Mouse (Mus musculus) kidney, adult 18-20 months (tissue): ENCODE data around the gene D8Ertd738e.

Experiments
- DNase-seq: peaks from one replicate; pipeline ENCODE4 v3.0.0; 2021

Gene D8Ertd738e

DNA sequence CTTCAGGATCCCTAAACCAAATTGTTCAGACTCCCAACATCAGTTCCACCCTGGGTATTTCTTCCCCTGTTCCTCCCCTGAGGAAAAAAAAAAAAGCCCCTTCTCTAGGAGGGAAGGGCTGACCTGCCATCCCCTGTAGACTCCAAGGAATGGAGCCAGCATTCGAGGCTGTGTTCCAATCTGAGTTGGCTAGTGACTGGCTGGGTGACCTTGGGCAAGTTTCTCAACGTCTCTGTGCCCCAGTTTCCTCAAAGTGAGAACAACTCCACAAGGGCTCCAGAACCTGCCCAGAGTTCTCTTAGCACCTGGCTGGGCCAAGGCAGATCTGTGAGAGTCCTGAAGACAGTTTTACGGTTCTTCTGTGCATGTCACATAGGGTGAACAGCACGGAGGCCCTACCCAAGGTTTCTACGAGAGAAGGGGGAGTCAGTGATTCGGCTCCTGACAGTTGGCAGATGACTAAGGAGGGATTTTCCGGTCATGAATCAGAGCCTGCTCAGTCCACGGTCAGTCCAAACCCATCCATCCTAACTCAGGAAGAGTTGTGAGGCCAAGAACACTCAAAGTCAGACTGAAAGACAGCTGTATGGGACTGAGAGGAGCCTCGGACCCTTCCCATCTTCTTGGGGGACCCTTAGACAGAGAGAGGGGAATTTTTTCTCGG lies 13.6 kb downstream of the D8Ertd738e start:
- DNase-seq = no peak

DNA sequence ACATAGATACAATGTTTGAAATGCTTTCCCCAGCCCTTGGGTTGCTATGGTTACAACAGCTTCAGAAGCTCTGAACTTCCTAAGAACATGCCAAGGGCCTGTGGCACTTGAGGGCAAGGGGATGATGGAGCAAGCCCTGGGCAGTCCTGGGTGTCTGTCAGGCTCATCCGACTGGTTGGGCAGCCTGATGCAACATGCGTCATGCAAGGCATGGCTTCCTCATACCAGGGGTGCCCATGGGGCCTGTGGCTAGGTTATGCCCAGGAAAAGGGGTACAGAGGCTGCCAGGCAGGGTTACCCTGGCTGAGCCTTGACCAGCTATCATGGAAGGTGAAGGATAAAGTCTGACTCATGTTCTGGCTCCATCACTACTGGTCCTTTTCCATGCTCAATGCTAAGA lies 16.5 kb downstream of the D8Ertd738e start:
- no peak for DNase-seq

DNA sequence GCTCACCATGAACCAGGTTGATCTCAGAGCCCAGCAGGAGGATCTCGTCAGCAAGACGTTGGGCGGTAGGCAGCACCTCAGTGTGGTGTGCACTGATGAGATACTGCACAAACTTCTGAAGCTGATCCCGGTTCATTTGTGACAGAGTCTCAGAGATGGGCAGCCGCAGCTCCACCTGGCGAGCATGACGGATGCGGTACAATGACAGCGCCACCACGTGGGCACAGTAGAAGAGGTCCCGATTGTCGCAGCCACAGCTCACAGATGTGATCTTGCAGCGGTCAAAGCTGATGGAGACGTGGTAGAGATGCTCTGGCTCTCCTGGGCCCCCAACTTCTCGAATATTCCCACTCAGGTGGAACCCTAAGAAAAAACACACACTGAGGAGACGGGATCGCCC lies 18.8 kb downstream of the D8Ertd738e start:
- no peak for DNase-seq

DNA sequence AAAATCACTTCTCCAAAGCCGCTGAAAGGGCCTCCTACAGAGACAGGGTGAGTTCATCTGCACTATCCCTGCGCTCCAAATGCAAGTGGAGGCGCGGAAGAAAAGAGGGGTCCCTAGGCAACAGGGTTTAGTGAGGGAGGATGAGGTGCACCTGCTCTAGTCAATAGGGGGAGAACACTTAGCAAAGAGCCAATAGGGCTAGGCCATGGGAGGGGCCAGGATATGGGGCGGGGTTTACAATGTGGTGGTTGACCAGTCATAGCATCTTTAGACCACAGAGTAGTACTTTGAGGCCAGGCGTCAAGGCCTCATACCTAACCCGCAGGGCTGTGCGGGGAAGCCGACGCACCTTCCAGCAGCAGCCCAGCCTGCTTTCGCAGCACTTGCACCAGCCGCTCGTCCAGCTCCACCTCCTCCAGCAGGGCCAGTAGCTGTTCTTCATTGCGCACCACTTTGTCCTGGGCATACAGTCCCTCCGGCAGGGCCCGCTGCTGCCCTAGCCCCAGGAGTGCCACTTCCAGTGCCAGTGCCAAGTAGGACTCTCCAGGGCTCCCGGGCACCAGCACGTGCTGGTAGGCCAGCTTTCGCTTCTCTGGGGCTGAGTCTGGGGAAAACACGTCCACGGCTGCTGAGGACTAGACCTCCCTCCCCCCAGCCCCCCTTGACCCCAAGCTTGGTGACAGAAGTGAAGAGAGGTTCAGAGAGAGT lies 26.0 kb downstream of the D8Ertd738e start:
- no peak for DNase-seq

DNA sequence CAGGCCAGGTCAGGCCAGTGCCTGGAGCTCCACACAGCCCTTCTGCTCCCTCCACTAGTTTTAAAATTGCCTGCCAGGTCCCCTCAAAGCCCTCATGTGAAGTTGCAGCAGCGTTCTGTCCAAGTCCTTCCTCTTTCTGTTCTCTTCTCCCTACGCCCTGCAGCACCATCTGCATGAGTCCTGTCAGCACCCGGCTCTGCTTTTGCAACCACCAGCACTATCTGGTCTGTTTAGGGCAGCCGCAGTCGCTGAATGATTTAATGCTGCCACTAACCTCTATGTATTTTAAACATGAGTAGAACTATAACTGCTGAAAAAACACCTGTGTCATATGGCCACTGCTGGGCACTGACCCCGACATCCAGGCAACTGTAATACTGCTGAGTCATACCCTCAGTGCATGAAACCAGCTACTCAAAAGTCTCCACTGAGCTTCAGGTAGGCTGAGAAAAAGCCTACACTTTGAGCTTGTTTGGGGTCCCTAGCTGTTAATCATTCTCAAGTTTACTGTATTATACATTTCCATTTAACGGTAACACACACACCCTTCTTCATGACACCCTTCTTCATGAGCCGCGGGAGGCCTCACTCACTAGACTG lies 26.9 kb downstream of the D8Ertd738e start:
- no peak for DNase-seq

DNA sequence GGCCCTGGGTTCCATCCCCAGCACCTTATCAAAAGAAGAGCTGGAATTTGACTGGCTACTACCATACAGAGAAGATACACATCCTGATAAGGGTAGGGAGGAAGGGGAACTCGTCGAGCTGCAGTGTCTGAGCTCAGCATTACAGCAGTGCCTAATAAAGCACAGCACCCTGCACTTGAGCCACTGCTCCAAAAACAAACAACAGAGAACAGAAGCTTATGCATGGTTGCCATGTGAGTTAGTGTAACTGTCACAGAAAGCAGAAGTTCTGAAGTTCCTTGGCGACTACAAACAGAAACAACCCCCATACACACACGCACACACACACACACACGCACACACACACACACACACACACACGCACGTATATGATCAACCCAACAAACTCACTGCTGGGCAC lies 29.4 kb downstream of the D8Ertd738e start:
- DNase-seq = no peak

DNA sequence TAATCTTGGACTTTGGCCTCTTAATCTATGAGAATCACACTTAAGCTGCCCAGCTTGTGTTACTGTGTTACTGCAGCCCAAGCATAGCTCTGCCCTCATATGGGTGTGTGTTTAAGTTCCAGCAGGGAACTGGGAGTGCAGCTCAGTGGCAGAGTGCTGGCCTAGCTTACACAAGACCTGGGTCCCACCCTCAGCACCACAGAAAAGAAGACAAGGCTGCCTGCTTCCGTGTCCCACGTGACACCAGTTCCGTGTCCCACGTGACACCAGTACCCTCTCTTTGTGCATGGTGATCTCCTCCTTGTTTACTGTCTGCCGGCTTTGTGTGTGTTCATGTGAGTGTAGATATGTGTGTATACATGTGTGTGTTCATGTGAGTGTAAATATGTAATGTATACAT lies 31.4 kb downstream of the D8Ertd738e start:
- DNase-seq = no peak

DNA sequence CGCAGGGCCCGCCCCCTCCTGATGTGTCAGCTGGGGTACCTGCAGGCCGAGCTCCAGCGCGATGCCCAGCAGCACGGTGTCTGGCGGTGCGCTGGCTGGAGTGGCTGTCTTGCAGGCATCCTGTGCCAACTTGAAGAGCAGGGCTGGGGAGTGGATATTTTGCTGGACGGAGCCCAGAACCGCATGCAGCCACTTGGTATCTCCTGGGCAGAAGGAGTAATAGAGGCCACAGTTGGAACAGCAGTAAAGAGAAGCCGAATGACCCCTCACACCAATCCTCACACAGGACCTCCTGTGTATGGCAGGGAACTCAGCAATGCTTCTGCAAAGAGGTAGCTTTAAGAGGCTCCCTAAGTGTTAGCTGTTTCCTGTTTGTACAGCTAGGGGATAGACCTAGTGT lies 32.3 kb downstream of the D8Ertd738e start:
- DNase-seq = no peak

DNA sequence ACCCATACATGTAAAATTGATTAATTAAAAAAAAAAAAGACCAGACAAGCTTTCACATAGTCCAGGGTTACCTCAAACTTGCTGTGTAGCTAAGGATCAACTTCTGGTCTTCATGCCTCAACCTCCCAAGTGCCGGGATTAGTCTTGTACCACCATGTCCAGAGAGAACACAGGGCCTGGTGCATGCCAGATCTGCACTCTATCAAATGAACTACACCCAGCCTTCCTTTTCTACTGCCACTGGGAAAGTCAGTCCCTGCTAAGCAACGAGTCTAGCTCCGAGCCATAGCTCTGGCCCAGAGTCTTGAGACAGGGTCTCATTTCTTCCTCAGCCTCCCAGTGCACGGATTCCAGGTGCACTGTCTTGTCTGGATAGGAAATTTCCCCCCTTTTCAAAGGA lies 36.2 kb downstream of the D8Ertd738e start:
- DNase-seq = no peak

DNA sequence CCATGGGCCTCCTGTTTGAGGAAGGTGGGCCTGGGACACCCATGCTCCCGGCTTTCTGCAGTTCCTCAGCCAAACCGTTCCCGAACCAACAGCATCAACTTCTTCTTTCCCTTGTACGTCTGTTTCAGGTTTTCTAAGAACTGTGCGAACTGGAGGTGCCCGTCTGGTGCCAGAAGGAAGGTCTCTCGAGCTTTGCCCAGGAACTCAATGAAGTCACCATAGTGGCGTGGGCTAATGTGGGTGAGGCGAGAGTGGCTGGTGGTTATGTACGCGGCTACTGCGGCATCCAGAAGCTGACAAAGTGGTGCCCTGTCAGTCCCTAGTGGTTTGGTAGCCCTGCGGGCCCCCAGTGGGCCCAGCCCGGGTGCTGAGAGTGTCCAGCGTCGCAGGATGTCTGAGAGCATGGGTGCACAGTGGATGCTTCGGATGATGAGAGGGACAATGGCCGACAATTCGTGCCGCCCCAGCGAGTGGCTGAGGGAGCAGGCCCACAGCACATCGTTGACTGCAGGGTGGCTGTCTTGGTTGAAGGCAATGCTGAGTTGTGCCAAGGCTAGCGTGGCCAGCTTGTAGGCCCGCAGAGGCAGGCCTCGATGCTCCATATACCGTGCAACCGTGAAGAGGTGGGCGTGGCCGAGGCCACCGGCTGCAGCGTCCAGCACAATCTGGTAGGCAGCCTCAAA lies 37.5 kb downstream of the D8Ertd738e start:
- no peak for DNase-seq

DNA sequence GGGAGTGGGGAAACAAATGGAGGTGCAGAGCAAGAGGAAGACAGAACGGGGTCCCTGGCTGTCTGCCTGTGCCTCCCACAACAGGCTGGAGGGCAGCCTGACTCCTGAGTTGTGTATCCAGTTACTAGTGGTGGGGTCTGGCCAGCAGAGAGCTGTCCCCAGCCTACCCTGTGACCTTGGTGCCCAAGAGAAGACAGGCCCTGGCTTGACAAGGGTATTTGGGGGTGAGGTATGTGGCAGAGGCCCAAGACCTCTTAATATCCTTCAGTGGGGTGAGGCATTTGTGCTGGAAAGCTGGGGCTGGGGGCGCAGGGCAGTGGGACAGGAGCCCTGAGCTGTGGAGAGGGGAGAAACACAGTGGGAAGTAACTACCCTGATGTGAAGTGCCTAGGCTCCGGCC lies 38.3 kb downstream of the D8Ertd738e start:
- no peak for DNase-seq

DNA sequence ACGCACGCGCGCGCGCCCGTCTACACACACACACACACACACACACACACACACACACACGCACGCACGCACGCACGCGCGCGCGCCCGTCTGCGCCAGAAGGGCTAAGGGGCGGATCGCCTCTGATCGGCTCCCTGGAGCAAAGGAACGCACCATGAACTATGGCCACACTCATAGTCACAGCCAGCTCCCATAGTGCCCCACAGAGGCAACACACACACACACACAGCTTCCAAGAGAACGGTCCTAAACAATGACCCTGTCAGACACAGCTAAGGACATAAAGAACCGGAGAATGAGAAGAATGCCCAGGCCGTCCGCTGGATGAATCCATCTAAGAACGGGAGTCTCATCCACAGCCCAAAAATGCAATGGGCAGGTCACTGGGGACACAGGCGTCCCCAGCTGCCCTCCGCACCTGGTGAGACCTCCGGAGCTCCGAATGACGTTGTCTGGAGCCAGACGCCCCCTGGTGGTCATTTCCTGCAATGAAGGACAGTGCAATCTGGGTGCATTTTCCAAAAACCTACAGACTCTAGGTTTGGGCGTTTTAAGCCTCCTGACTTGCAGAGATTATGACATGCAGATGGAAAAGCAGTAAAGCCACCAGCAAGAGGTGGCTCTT lies 39.2 kb downstream of the D8Ertd738e start:
- peak; percentile 84 for DNase-seq

DNA sequence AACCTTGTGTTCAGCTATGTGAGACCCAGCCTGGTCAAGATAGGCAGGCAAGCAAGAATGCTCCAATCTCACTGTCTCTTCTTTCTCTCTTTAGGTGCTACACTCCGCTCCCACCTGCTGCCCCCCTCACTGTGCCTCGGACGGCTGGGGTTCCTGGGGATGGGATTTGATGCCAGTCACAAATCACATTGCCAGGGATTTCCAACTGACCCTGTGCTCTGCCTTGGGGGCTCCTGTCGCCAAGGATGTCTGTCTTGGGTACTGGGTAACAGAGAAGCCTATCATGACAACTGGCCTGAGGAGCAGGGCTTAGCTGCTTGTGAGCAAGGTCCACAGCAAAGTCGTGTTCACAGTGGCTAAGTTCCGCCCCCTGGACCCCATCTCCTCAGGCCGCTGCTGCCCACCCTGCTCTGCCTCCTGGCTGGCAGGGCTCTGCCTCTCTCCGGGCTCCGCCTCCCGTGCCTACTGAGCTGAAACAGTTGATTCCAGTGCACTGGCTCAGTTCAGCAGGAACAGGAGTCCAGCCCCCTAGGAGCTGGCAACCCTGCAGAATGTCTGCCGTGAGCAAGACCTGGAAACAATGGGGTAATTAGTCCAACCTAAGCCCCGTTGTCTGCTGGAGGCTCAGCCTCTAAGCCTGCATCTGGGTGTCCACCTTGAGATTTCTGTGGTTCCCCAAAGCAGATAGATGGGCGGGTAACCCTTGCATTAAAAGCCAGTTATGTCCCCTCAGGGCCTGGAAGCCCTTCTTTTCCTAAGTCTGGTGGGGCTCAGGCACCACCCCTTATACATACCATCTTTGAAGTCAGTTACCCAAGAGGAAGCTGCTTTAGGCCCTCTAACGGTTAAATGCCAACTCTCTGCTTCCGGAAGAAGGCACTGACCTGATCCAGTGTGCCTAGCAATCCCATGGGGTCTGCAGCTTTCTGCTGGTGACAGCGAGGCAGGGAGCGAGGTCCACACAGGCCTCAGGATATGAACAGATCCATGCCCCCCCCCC lies 40.8 kb downstream of the D8Ertd738e start:
- DNase-seq = peak; percentile 39

DNA sequence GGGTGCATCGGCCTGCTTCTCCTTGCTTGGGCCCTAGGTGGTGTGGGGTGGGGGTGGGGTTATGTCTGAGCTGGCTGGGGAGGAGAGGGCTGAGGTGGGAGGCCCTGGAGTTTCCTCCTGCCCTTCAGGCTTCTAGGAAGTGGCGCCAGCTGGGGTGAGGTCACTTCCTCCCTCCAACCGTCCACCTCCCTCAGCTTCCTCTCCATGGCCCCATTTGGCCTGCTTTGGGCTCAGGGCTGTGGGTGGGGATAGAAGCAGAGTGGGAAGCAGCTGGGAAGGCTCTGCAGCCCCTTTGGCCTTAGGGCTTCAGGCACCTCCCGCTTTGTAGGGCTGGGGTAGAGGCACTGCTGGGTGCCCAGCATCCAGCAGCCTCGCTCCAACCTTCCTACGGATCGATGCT lies 41.7 kb downstream of the D8Ertd738e start:
- DNase-seq = peak; percentile 59

DNA sequence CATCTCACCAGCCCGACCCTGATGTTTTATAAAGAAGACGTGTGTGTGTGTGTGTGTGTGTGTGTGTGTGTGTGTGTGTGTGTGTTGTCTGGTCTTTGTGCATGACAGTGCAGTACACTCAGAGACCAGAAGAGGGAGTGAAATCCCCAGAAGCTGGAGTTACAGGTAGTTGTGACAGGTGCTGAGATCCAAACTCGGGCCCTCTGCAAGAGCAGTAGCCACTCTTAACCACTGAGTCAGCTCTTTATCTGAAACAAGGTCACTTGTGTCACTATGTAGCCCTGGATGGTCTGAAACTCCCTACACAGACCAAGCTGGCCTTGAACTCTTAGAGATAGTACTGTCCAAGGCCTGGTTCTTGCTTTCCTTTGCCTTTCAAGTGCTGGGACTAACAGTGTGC lies 42.9 kb downstream of the D8Ertd738e start:
- DNase-seq = no peak

DNA sequence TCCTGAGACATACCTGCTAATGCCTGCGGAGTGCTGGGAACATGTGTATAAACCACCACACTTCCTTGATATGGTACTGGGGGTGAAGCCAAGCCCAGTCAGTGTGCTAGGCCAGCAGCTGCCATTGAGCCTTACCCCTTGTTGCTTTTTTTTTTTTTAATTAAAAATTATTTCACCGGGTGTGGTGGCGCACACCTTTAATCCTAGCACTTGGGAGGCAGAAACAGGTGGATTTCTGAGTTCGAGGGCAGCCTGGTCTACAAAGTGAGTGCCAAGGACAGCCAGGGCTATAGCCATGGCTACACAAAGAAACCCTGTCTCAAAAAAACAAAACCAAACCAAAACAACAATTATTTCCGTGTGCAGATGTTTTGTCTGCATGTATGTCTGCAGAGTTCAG lies 44.4 kb downstream of the D8Ertd738e start:
- no peak for DNase-seq

DNA sequence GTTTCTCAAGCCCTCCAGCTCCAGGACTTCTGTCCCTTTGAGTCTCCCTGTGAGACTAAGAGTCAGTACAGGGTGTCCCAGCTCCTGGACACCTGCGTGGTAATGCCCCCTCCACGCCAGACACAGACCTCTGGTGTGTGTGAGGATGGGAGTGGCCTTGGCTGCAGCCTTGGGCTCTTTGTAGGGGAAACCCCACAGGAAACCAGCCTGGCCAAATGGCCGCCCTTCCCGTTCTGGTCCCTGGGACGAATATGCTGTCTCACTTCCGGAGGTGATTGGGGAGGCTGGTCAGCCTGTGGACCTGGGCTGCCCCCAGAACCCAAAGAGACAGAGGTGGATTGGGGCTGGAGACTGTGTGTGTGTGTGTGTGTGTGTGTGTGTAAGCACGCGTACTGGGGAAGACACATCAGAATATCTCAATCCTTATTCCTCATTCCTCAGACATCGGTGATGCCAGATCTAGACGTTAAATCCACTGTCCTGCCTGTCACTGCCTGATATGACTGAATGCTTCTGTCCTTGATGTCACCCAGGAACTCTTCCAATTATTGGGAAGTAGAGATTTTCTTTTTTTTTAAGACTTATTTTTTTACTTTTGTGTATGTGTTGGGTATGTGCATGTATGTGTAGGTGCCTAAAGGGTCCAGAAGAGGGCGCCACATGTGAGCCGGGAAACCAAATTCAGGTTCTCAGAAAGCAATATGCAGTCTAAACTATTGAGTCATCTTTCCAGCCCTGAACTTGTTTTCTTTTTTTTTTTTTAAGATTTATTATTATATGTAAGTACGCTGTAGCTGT lies 45.3 kb downstream of the D8Ertd738e start:
- peak; percentile 77 for DNase-seq

DNA sequence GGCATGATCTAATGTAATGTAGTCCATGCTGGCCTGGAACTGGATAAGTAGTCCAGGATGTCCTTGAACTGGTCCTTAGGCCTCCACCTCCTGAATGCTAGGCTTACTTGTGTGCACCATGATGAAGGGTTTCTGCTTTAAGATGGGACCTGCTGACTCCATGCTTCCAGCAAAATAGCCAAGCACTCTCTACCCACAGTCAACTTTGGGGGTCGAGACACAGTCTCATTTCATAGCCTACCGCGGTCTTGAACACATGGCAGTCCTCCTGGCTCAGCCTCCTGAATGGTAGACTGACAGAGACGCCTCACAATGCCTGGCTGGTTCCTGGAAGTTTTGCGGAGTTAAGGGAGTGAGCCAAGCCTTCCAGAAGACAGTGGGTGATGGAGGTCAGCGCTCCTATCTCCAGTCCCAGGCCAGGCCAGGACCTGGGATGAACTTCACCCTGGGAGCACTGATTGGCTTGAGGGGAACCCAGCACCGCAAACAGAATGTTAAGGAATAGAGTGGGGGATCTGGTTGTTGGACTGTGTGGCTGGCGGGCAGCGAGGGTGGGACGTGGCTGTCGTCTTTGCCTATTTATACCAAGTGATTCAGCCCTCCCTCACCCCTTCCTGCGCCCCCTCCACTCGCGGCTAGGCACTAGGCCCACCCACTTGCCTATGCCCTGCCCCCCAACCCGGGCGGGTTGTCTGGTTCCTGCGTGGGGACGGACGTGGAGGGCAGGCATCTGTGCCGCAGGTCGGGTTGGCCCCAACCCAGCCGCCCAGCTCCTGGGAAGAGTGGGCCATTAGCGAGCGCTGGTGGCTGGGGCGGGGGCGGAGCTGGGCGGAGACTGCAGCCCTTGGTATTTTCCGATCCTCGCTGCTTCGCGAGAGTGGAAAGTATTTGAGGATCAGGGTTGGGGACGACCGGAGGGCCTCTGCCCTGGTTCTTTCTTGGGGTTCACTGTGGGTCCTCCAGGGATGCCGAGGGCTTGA lies 46.3 kb downstream of the D8Ertd738e start:
- DNase-seq = peak; percentile 86

DNA sequence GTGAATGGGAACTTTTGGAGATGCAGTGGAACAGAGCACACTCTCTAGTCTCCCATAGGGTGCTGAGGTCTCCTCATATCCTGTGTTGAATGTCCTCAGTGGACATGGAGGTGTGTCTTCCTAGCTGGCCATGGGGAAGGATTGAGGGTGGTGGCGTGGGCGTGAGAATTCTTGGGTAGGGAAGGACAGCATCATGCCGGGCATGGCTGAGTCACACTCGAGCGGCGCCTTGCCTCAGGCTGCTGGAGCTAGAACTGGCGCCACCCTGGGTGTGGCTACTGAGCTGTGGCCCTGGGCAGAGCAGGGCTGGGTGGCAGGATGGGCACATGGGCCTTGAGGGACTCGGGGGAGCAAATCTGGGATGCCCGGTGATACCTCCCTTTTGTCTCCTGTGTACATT lies 47.1 kb downstream of the D8Ertd738e start:
- DNase-seq = peak; percentile 52
